Mouse (Mus musculus): ENCODE data around the gene C1qtnf12. TPM values are rescaled to one million over a fixed set of nuclear protein-coding genes. Genes with fewer than 3 reads are reported as not detected.

The C1qtnf12 gene
- 1 to 10 TPM; 2.5 to 5.7 TPM for polyA plus RNA-seq (2017; shearing (Covaris generic))

DNA sequence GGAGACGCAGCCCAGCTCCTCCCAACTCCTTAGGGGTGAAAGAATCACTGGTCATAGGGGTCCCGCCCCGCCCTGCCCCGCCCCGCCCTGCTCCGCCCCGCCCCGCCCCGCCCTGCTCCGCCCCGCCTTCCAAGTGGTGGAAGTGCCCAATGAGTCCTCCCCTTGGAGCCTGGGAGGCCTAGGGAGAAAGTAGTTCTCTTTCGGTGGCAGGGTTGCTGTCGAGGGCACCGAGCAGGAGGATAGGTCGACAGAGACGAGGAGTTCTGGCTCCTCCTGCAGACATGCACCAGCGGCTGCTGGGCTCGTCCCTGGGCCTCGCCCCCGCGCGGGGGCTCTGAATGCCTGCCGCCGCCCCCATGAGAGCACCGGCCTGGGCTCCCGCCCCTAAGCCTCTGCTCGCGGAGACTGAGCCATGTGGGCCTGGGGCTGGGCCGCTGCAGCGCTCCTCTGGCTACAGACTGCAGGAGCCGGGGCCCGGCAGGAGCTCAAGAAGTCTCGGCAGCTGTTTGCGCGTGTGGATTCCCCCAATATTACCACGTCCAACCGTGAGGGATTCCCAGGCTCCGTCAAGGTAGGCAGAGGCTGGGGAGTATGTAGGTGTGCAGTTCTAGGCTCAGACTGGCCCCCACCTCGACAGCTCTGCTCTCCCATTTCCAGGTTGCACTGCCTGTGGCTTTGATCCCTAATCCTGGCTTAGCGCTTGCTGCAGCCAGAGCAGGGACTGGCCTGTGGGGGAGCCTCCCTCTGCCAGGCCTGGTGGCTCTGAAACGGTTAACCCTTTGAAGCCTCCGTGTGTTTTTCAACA is at the start of gene C1qtnf12:
Gene C1qtnf12, plus strand, starts transcription at position 152 of the 805 bp plus-strand sequence.
- ATAC-seq, result no peak

DNA sequence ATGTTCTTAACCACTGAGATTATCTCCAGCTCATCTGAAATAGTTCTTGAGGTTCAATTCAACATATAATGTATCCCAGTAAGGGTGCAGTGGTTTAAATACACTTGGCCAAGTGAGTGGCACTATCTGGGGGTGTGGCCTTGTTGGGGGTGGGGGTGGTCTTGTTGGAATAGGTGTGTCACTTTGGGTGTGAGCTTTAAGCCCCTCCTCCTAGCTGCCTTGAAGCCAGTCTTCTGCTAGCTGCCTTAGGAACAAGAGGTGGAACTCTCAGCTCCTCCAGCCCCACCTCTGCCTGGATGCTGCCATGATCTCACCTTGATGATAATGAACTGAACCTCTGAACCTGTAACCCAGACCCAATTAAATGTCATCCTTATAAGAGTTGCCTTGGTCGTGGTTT is 30.1 kb upstream of the C1qtnf12 start:
- ATAC-seq, result no peak

- peak; percentile 3 for ATAC-seq
Measured at GRCm38 (mm10) chr4:155943049-155943452, 19.1 kb upstream of the C1qtnf12 start.

DNA sequence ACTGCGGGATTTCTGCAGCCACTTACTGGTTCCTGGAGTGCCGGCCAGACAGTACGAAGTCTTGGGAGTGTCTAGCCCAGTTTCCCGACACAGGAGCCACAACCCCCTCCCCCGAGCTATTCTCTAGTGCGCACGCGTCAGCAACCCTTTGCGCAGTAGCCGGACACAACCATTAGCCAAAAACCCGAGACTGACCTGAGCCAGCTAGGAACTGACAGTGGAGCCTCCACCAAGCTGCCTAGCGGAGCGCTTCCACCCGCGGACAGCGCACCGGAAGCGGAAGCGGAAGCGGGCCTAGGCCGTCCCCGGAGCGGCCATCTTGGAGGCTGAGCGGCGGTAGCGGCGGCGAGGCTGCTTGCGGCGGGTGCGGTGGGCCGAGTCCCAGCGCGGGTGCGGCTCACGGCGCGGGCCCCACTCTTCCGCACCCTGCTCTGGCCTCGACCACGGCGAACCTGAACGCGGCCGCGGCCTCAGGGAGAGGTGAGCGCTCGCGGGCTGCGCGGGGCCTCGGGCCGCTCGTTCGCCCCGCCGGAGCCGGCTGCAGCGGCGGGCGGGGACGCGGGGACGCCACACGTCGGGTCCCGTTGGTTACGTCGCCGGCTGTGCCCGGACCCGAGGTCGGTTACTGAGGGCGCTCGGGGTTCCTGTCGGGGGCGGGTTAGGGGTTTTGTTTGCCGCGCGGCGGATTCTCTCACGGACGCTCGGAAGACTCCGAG is 18.4 kb upstream of the C1qtnf12 start, which contains the start of gene Ube2j2:
Gene Ube2j2, plus strand, starts transcription at position 298 of the 716 bp plus-strand sequence.
- ATAC-seq, result peak; percentile 90

DNA sequence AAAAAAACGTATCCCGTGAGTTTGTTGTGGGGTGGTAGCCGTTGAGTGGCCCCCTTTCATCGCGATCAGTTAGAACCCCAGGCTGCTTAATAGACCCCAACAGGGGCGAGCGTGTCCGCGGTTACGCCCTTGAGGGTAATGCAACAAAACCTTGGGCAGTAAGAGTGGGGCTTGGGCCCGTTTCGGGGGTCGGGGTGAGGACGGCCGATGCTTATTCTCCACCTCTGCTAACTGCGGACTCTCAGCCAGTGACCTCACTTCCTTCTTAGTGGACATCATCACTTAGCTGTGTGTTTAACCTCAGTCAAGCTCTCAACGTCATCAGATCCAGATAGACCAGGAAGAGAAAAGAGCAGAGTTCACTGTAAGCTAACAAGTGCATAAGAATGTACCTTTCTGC is 17.8 kb upstream of the C1qtnf12 start:
- peak; percentile 14 for ATAC-seq

DNA sequence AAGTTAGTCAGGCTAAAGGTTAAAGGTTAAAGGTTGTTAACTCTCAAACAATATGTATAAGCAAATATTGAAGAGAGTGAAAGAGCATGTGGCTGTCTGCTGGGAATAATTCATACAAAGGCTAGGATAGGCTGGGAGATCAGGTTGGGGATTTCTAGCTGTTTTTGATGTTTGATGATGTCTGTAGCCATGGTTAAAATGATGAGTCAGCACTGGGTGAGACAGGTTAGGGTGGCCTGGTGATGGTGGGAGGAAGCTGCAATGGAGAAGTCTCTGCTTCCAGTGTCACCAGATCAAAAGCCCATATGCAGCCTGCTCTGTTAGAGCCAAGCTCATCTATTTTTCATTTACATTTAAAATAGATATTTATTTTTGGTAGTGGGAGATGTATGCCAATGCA is 15.0 kb upstream of the C1qtnf12 start:
- no peak for ATAC-seq

- no peak for ATAC-seq
Measured at GRCm38 (mm10) chr4:155955491-155955890, 6.6 kb upstream of the C1qtnf12 start.

GRCm38 (mm10) chr4:155959275-155959674 is 2.8 kb upstream of the C1qtnf12 start:
- peak; percentile 68 for ATAC-seq

DNA sequence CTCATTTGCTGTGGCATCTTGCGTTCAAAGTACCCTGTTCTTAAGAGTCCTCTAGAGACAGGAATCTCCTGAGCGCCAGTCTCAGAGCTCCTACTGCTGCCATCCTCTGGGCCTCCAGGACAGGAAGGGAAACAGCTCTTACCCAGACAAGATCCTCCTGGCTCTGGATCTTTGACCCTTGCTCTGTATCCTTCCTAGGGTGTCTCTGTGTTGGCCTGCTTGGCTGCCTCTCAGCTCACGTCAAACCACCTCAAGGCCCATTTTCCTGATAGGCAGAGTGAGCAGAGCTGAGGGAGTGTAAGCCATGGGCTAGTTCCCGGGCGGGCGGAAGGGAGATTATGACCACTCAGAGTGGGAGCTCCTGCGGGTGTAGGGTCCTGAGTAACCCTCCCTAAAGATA is 988 bp downstream of the C1qtnf12 start:
- ATAC-seq, result no peak

GRCm38 (mm10) chr4:155964396-155964795 is 2.3 kb downstream of the C1qtnf12 start:
- no peak for ATAC-seq

GRCm38 (mm10) chr4:155969043-155969653 is 7.0 kb downstream of the C1qtnf12 start:
- ATAC-seq, result no peak

- no peak for ATAC-seq
Measured at GRCm38 (mm10) chr4:155970286-155970685, 8.2 kb downstream of the C1qtnf12 start.

DNA sequence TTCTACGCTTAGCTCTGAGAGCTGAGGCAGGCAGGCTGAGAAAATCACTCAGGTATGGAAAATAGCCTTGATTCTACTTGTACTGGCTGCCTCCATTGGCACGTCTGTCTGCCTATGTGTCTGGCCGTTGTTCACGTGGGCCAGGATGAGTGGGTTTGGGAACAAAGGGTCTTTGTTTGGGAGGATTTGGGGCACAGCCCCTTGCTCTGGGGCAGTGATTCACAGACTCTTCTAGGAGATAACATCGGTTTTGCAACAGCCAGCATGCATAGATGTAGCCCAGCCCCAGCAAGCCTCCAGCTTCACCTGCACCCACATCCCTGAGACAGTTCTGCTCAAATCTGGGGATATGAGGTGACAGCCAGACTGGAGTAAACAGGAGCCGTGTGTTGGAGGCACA is 10.5 kb downstream of the C1qtnf12 start:
- no peak for ATAC-seq

DNA sequence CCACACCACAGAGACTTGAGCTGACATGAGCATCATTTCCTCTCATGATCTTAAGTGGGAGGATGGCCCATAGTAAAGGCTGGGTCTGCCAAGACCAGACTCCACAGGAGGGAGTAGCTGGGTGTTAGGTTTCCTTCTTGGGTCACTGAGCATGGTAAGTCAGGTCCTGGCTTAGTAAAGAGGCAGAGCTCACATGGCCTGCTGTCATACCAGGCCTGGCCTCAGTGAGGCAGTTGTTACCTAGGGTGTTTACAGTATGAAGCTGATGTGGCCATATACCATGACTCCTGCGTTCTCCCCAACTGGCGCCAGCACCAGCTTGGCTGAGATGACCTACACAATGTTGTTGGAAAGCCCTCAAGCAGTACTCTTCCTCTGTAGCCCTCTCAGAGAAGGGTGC is 11.1 kb downstream of the C1qtnf12 start:
- no peak for ATAC-seq

DNA sequence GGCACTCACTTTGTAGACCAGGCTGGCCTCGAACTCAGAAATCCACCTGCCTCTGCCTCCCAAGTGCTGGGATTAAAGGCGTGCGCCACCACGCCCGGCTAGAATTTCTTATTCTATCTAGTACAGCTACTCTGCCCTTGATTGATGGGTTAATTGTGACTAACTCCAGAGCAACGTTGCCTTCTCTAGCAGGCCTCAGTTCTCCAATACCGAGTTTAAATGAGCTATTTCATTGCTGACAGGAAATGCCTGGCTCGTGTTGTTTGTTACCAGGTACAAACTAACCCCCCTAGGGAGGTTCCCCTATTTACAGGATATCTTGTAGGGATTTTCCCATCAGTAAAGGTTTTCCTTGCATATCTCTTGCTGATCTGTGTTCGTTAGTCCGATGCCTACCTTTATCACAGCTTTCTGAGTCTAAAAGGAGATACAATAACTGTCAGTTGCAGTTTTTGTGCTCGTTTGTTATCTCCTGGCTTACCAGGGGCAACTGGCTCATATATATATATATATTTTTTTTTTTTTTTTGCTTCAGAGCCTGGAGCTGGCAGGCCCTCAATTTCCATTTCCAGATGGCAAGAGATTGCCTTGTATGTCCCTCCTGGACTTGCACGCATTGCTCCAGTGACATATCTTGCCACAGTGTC is 19.4 kb downstream of the C1qtnf12 start:
- ATAC-seq, result no peak

- no peak for ATAC-seq
Measured at GRCm38 (mm10) chr4:155983788-155984187, 21.7 kb downstream of the C1qtnf12 start.

- no peak for ATAC-seq
Measured at GRCm38 (mm10) chr4:155991211-155991907, 29.2 kb downstream of the C1qtnf12 start.

DNA sequence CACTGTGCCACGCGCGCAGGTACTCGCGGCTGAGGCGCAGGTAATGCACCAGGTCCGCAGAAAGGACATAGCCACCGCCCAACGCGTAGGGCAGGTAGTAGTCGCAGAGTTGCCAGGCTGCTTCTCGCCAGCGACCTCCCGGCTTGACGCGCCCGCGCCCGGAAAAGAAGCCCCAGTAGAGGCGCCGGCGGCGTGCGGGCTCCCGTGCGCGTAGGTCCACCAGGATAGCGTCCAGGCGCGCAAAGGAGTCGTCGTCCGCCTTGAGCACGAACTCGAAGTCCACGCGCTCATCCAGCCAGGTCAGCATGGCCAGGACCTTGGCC is 29.8 kb downstream of the C1qtnf12 start:
- ATAC-seq, result peak; percentile 6

GRCm38 (mm10) chr4:155992241-155992905 is 30.3 kb downstream of the C1qtnf12 start, which contains the start of the genes B3galt6 and Sdf4:
Gene B3galt6, minus strand, starts transcription at chr4:155992649.
Gene Sdf4, plus strand, starts transcription at chr4:155992872.
- ATAC-seq, result peak; percentile 76

DNA sequence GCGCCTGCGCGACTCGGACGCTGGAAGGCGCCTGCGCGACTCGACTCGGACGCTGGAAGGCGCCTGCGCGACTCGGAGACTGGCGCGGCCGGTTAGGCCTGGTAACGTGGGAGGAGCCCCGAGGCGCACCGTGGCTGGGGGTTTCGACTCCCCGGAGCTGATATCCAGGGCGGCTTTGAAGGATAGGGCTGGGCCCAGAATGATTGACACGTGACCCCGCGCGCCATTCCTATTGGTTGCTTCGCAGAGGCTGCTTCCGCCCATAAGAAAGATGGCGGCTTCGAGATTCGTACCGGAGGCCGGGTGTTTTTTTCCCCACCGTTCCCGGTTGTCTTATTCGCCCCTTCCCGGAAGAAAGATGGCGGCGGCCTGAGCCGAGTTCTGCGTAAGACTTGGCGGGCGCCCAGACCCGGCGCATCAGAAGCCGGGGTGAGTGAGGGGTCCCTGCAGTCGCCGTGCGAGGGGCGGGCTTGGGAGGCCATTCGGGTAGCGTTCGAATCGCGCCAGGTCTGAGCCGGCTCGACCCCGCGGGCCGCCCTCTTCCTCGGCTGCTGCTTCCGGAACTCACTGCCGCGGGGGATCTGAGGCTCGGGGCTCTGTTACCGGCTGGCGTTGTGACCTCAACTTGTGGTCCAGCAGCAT is 30.9 kb downstream of the C1qtnf12 start:
- ATAC-seq, result peak; percentile 77

DNA sequence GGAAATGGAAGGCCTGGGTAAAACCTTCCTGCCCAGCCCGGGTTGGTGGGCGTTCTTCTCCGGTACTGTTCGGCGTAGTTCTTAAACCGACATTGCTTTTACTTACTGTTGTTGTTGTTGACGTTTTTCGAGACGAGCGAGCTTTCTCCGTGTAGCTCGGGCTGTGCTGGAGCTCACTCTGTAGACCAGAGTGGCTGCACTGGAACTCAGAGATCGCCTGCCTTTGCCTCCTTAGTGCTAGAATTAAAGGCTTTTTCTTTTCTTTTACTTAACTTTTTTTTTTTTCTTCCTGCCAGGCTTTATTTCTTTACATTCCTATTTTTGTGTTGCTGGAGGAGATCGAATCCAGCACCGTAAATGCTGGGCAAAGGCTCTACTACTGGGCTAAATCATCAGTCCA is 31.5 kb downstream of the C1qtnf12 start:
- ATAC-seq, result no peak

Measured in activated CD4-positive, CD25-positive, alpha-beta regulatory T cell, adult 4 months (primary cell).